Mouse (Mus musculus) gastrocnemius, adult 2 months (tissue): ENCODE measurements around the gene Gm5767. TPM values are rescaled to one million over a fixed set of nuclear protein-coding genes. Genes with fewer than 3 reads are reported as not detected.
A peak's percentile ranks its signal among the peaks of the same experiment; 100 is the strongest.

Experiments used
- DNase-seq: peaks from one replicate; pipeline ENCODE4 v3.0.0; 2022
- H3K27ac ChIP-seq: fragments of 200-600 bp; 2 replicates; pipeline ENCODE4 v1.8.1; 2022; ENCODE audit warnings: mild to moderate bottlenecking
- H3K4me3 ChIP-seq: fragments of 200-600 bp; 2 replicates; pipeline ENCODE4 v1.8.1; 2022; ENCODE audit warnings: mild to moderate bottlenecking, moderate library complexity
- CTCF ChIP-seq: fragments of 200-600 bp; IDR thresholded peaks from 2 replicates; pipeline ENCODE4 v1.8.1; 2022; ENCODE audit warnings: antibody characterized with exemption, mild to moderate bottlenecking, moderate library complexity
- intact Hi-C: fragments of 180-260 bp; cut with DNase I; formaldehyde crosslinking; loops from one replicate; pipeline ENCODE4 v1.15.1; 2025
- total RNA-seq, 2 experiments: library from RNA; stranded (reverse); gene quantifications; 2 replicates each; pipeline ENCODE4 v1.2.3; 2021

Gm5767 gene
- total RNA-seq, 2 experiments from 2014 or later: not detected

GRCm38 (mm10) chr16:8689979-8690656, 9.5 kb downstream of the Gm5767 start:
- peak; percentile 73 for DNase-seq
- no peak overlapping the region for H3K4me3 ChIP-seq

DNA sequence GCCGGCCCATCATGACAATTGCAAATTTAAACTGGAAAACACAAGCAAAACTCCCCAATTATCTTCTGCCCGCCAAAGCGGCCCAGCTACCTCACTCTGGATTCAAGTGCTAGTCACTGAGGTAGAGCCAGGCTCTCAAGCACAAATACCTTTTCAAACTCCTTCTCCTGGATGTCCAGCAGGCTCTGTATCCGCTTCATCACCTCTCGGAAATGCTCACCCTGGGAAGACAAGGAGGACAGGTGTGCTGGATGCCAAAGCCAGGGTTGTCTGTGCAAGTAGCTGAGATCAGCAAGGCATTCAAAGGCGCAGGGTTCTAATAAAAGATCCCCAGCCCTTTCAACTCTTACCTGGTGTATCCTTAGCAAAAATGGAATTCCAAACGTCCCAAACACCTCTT, 10.6 kb downstream of the Gm5767 start:
- no peak for TF ChIP-seq CTCF
- no peak for DNase-seq
- no peak overlapping the region for H3K27ac ChIP-seq
- intact Hi-C loops: no loop called here
- H3K4me3 ChIP-seq: no peak overlapping the region

More at GRCm38 (mm10) chr16:8689979-8690656, 9.5 kb downstream of the Gm5767 start:
- H3K27ac ChIP-seq: no peak overlapping the region
- intact Hi-C loops: no loop called here
- TF ChIP-seq CTCF: no peak

DNA sequence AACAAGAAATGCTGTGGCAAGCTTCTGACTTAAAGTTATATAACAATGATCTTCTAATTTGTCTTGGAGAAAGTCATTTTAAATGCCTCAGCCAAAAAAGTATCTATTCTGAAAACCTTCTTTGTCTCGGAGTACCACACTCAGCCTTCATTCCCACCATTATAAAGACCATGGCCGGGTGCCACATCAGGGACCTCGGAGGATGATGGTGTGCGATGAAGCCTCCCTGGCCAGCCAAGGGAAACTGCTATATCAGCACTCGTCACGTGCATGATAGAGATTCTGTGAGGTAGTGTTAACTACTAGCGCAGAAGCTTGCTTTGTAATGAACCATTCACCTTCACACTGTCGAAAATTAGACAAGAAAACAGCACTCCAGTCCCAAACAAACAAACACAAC, 19.0 kb downstream of the Gm5767 start:
- intact Hi-C loops: no loop called here
- TF ChIP-seq CTCF: no peak
- Histone ChIP-seq H3K4me3 (no peak overlapping the region), H3K27ac (no peak overlapping the region)
- DNase-seq: no peak

DNA sequence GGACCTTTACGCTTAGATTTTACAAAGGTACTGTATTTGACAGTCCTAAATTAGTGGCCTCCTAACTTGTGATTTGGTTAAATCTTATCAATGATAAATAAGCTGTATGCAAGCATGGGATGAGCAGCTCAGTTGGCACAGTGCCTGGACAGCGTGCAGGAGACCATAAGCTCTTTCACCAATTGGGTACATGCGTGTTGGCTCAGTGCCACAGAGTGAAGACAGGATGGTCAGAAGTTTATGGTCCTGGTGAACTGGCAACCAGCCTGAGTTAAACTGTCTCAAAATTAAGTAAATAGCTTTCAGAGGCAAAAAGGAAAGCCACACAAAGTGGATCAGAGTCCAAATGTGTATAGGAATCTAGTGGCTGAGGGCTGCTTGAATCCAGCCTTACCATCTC, 20.0 kb downstream of the Gm5767 start:
- DNase-seq: no peak
- H3K4me3 ChIP-seq: no peak overlapping the region
- TF ChIP-seq CTCF: no peak
- H3K27ac ChIP-seq: no peak overlapping the region
- intact Hi-C loops: no loop called here

GRCm38 (mm10) chr16:8711998-8712397, 31.4 kb downstream of the Gm5767 start:
- DNase-seq: peak; percentile 55
- intact Hi-C loops: no loop called here
- Histone ChIP-seq H3K27ac (peak overlapping the region; percentile 43), H3K4me3 (no peak overlapping the region)
- peak; percentile 18; the same call in 1 of the 2 replicates for TF ChIP-seq CTCF

- peak; percentile 68 for DNase-seq
- Histone ChIP-seq H3K27ac (peak overlapping the region; percentile 68), H3K4me3 (peak overlapping the region; percentile 34; the same call in 1 of the 2 replicates)
- TF ChIP-seq CTCF: no peak
- intact Hi-C loops: no loop called here
These were observed 34.3 kb downstream of the Gm5767 start for GRCm38 (mm10) chr16:8714851-8715250.

DNA sequence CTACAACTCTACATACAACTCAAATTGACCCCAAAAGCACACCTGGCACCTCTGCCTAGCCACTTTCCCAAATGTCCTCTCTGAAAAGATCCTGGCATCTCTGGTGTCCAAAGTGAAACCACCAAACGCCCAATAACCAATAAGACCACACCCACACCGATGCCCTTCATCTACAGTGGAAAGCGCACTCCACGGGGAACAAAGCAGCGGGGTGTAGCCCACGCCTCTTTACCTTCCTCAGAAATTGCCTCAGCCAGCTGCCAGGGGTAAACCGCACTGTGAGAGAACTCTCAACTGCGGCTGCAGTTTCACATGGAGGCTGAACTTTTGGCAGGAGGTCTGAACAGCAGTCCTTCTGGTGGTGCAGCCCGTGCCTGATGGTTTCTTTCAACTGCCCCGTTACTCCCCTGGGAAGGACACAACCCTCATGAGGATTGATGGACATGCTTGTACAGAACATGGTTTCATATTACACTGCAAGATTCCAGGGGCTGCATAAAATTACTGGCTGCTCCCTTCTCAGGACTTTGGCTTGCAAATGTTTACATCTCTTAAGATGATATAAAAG, 35.0 kb downstream of the Gm5767 start:
- intact Hi-C loops: no loop called here
- peak; percentile 39 for DNase-seq
- peak overlapping the region; percentile 68 for H3K27ac ChIP-seq
- peak overlapping the region; percentile 34 for H3K4me3 ChIP-seq
- no peak for TF ChIP-seq CTCF

GRCm38 (mm10) chr16:8716300-8716699, 35.7 kb downstream of the Gm5767 start:
- H3K27ac ChIP-seq: no peak overlapping the region
- DNase-seq: no peak
- intact Hi-C loops: no loop called here
- no peak for TF ChIP-seq CTCF
- H3K4me3 ChIP-seq: no peak overlapping the region

GRCm38 (mm10) chr16:8717744-8718143, 37.2 kb downstream of the Gm5767 start:
- intact Hi-C loops: no loop called here
- no peak for DNase-seq
- H3K27ac ChIP-seq: no peak overlapping the region
- TF ChIP-seq CTCF: no peak
- H3K4me3 ChIP-seq: no peak overlapping the region

DNA sequence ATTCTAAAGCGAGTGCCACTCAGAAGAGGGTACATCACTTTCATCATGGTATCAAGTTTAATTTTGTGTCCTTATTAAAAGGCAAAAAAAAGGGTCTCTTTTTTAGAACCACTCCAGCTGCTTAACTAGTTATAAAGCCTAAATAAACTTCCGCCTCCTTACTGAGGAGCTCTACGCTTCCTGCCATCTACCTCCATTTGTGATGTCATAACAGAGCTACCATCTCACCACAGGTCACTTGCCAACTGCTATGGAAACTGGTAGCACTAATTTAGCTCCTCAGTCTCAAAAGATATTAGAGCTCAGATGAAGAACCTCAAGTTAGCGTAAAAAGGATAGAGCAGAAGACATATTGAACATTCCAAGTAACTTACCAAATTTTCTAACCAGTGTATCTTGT, 39.9 kb downstream of the Gm5767 start:
- no peak overlapping the region for H3K27ac ChIP-seq
- intact Hi-C loops: no loop called here

GRCm38 (mm10) chr16:8724031-8724430, 43.5 kb downstream of the Gm5767 start:
- DNase-seq: no peak

More for the DNA sequence above, 39.9 kb downstream of the Gm5767 start:
- TF ChIP-seq CTCF: no peak
- no peak overlapping the region for H3K4me3 ChIP-seq
- no peak for DNase-seq

DNA sequence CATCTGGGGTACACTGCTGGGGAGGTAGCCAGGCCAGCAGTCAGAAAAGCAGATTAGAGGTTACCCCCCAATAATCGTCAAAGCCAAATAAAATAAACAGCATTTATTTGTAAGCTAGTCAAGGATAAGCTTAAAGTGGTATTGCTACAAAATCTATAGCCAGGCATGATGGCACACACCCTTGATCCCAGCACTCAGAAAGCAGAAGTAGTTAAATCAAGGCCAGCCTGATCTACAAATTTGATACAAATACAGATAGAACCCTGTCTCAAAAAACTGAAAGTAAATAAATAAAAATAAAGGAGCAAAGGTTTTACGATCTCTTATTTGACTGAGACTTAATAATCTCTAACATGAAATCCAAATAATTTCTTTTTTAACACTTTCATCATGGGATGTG, 45.2 kb downstream of the Gm5767 start:
- DNase-seq: no peak
- no peak overlapping the region for H3K27ac ChIP-seq
- intact Hi-C loops: no loop called here
- H3K4me3 ChIP-seq: no peak overlapping the region
- no peak for TF ChIP-seq CTCF

More at GRCm38 (mm10) chr16:8724031-8724430, 43.5 kb downstream of the Gm5767 start:
- Histone ChIP-seq H3K27ac (no peak overlapping the region), H3K4me3 (no peak overlapping the region)
- intact Hi-C loops: no loop called here
- TF ChIP-seq CTCF: no peak

GRCm38 (mm10) chr16:8728111-8728748, 47.7 kb downstream of the Gm5767 start:
- TF ChIP-seq CTCF: no peak
- no peak overlapping the region for H3K4me3 ChIP-seq
- no peak overlapping the region for H3K27ac ChIP-seq
- intact Hi-C loops: no loop called here
- no peak for DNase-seq
